Mouse (Mus musculus) gastrocnemius, postnatal 4 days (tissue): ENCODE measurements around the gene Slc24a2. TPM values are rescaled to one million over a fixed set of nuclear protein-coding genes. Genes with fewer than 3 reads are reported as not detected.

Experiments used
- DNase-seq, 2 experiments: peaks; one replicate each; pipeline ENCODE4 v3.0.0; 2021 to 2022; ENCODE audit warnings: low spot score in 2 of 2, mixed read lengths in 2 of 2
- total RNA-seq, 2 experiments: library from RNA; stranded (reverse); gene quantifications; 2 replicates each; pipeline ENCODE4 v1.2.3; 2021

Gene Slc24a2
- total RNA-seq, 2 experiments from 2014 or later: 0.42 to 1.1 TPM

DNA sequence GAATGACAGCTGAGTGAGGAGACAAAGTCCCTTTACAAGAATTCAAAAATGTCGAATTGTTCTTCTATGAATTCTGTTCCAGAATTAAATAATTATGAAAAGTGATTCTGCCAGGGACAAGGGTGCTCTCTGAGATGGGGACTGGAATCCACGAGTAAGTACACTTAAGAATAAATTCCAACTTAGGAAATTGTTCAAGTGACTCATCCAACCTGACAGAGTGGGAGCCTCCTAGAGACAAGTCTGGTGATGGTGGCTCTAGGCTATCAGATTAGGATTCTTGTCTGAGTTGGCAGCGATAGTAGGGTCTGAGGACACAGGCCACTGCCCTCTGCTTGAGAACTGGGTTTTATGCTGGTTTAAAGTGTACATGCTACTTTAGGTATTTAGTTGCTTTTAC is 181.2 kb downstream of the Slc24a2 start:
- no peak for DNase-seq

GRCm38 (mm10) chr4:87047131-87047530 is 183.1 kb downstream of the Slc24a2 start:
- no peak for DNase-seq

GRCm38 (mm10) chr4:87043296-87043695 is 187.0 kb downstream of the Slc24a2 start:
- DNase-seq: no peak

DNA sequence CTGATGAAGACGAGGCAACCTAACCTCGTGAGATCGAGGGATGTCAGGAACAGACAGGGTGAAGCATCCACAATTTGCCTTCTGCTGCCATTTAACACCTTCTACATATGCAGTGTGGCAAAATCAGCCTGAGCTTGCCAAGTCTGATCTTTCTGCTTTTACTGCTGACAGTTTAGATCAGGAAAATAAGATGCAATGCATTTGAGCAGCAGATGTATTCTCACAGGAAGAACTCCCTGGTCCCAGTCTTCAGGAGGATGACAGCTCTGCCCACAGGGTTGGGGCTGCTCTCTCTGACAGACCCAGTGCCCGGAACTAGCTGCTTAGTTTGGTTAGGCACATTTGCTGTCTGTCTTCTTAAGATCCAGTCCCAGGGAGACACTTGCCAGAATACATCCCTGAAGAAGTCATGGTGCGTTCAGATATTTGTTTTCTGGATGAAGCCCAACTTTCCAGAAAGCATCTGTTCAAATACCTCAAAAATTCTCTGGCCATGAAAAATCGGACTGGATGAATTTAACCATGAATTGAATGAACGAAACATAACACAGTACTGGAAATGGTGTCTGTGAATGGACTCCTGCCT is 188.8 kb downstream of the Slc24a2 start:
- DNase-seq: no peak

GRCm38 (mm10) chr4:87037592-87037991 is 192.7 kb downstream of the Slc24a2 start:
- DNase-seq: no peak

- no peak for DNase-seq
These were observed 193.8 kb downstream of the Slc24a2 start for GRCm38 (mm10) chr4:87036507-87036906.

- no peak for DNase-seq
These were observed 194.6 kb downstream of the Slc24a2 start for GRCm38 (mm10) chr4:87035701-87036100.

DNA sequence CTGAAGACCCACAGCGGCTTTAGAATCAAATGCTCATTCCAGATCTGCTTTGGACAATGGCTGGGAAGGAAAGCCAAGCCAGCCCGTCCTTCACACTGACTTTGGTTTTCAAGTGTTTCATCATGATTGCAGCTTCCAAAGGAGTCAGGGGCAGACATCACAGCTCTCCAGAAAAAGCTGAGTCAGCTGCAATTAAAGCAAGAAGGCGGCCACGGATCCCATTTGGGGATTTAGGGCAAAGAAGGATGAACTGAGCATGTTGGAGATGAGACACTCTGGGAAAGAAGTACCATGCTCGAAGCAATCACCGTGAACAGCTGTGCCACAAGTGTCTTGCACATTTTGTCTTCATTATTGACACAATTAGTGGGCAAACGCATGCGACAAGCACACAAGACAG is 197.6 kb downstream of the Slc24a2 start:
- no peak for DNase-seq

- DNase-seq: no peak
These were observed 199.2 kb downstream of the Slc24a2 start for GRCm38 (mm10) chr4:87031076-87031475.

- DNase-seq: no peak
These were observed 203.7 kb downstream of the Slc24a2 start for GRCm38 (mm10) chr4:87026311-87027151.

GRCm38 (mm10) chr4:87024556-87024955 is 205.7 kb downstream of the Slc24a2 start:
- no peak for DNase-seq

DNA sequence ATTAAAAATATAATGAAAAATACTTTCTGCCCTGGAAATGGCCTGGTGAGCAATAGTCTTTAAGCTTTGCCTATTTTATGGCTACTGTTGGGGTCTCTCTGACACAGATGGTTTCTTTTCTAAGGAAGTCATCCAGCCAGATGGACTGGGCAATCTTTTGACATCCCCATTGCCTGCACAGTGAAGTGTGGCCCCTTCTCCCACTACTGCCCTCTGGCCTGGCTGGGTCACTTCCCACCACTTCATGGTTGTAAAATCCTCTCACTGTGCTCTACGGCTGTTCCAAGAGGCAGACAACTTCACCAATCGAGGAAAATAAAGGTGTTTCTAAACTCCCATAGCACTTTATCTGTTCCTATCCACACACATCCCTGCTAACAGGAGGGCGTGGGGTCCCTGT is 208.7 kb downstream of the Slc24a2 start:
- DNase-seq: no peak

GRCm38 (mm10) chr4:87019486-87020105 is 210.7 kb downstream of the Slc24a2 start:
- no peak for DNase-seq

DNA sequence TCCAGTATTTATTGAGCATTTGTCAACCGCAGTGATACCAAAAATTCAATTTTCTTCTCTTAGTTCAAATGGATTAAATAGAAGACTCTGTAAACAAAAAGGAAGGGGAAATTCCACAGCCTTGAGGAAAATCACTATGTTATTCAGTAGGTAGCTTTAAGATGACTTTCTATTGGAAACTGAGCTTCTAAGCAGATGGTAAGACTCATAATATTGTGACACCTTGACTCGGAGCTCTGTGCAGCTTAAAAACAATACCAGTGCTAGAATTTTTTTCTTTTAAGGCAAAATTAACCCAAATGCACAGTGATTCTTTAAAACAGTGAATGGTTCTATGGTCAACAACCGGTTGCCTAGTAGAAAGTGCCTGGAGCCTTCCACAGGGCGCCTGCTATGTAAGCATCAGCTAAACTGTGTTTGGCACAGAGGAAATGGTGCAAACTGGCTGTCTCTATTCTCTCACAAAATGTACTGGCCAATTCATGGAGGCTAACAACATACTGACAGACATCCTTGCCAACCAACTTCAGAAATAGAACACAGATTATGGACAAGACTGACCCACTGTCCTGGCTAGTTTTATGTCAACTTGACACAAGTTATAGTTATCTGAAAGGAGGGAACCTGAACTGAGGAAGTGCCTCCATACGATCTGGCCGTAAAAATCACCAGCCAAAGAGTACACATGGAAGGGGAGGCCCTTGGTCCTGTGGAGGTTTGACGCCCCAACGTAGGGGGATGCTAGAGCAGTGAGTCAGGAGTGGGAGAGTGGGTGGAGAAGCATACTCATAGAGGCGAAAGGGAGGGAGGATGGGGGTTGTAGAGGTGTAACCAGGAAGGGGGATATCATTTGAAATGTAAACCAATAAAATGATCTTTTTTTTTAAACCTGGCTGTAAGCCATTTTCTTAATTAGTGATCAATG is 211.9 kb downstream of the Slc24a2 start:
- no peak for DNase-seq

GRCm38 (mm10) chr4:87017464-87017863 is 212.8 kb downstream of the Slc24a2 start:
- no peak for DNase-seq

GRCm38 (mm10) chr4:87015746-87016145 is 214.5 kb downstream of the Slc24a2 start:
- DNase-seq: no peak

GRCm38 (mm10) chr4:87013721-87014620 is 216.3 kb downstream of the Slc24a2 start:
- no peak for DNase-seq

GRCm38 (mm10) chr4:86992470-86992869 is 237.8 kb downstream of the Slc24a2 start:
- no peak for DNase-seq

DNA sequence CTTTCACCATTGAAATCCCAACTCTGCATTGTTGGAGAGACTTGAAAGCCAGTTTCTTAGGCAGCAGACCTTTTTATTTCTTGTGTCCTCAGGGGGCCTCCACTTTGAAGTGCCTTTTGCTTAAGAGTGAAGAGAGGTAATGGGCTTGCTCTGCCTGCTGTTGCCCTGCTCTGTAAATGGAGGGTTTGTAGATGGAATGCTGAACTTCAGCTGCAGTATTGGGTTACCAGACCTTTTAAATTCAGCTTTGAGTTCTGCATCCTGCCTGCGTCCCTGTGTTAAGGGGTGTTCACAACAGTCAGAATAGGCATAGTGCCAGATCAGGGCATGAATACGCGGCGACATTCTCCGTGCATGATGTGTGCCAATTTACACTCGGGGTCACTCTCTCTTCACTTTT is 241.0 kb downstream of the Slc24a2 start:
- no peak for DNase-seq

GRCm38 (mm10) chr4:86987846-86988245 is 242.4 kb downstream of the Slc24a2 start:
- no peak for DNase-seq
